Mouse (Mus musculus) megakaryocyte progenitor cell, adult 5-6 weeks (primary cell): ENCODE data around the gene Hsd11b2. TPM values are rescaled to one million over a fixed set of nuclear protein-coding genes. Genes with fewer than 3 reads are reported as not detected.
"Not testable (repeated sequence)": the region's sequence is repeated elsewhere in the genome, so short reads cannot be mapped to it uniquely, and the experiment has no call there.

ENCODE experiments used
- ATAC-seq: replicated peaks from 2 replicates; pipeline ENCODE4 v1.8.0; 2016; ENCODE audit warnings: mild to moderate bottlenecking, moderate TSS enrichment, inconsistent platforms; ENCODE audit not compliant: poor library complexity
- total RNA-seq, 2 experiments: library from RNA; stranded (forward) in 1 of 2; stranded (reverse) in 1 of 2; fragments of 157-497, 149-512 nt in 1 of 2; fragments of 200-1000 nt in 1 of 2; gene quantifications; 2 replicates each; pipeline versions ENCODE4 v1.2.3 to v1.2.4; 2015 to 2017

The Hsd11b2 gene
- total RNA-seq, 2 experiments from 2014 or later = 0.12 TPM; not detected in 1

DNA sequence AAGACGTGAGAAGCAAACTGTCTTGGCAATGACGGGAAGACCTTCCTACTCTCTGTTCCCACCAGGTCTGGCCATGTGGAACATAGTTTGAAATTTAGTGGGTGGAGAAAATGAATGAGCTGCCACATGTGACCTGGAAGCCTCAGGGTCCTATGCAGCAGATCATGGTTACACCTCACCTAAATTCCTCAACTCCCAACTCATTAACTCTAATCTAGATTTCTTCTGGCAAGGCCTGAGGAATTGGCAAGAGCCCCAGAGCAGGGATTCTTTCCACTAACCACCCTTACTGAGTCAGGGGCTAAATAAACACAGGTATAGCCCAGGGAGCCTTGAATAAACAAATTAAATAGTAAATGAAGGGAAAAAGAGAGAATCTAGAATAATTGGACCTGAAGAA is 33.5 kb downstream of the Hsd11b2 start:
- ATAC-seq = no peak

DNA sequence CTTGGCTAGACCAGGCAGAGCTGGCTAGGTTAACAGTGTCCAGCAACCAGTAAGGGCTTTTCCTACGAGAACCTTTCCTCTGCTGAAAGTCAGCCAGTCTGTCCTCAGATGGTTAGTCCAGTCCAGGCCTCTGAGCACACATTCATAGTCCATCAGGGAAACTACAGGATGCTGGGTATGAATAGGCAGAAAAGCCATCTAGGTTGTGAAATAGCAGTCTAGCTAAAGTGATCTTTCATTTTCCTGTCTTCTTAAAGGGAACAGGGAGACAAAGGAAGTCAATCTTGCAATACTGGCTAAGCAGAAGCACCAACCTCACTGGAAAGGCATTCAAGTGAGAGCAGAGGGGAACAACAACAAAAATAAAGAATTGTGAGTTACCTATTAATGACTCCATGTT is 34.3 kb downstream of the Hsd11b2 start:
- peak; percentile 64 for ATAC-seq

DNA sequence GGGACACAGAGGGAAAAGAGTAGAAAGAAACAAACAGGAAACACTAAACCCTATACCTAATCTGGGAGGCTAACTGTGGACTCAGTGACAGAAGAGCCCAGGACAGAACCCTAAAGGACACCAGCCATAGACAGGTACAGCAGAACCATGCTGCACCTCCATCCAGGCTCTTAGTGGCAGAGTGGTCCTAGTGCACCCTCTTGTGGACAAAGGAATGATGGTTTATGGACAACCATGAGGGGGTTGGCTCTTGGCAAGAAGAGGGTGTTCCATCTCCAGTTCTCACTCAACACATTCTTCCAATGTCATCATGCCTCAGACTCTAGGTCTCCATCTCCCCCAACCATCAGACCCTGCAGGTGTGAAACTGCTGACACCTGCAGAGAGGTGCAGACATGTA is 35.5 kb downstream of the Hsd11b2 start:
- ATAC-seq = peak; percentile 97

DNA sequence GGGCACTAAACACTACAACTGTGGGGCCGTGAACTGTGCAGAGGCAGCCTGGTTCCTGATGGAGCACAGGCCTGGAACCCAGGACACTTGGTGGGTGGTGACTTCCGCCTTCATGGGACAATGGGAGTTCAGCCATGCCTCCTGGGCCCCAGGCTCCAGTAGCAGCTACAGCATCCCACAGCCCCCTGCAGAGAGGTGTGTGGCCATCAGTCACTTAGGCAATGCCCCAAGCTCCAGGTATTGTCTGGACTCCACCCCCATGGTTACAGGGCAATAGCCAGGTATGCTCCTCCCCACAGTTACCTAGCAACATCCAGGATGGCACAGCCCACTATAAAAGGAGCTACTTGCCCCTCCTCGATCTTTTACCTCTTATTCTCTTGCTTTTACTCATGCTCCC is 36.7 kb downstream of the Hsd11b2 start:
- ATAC-seq = no peak

DNA sequence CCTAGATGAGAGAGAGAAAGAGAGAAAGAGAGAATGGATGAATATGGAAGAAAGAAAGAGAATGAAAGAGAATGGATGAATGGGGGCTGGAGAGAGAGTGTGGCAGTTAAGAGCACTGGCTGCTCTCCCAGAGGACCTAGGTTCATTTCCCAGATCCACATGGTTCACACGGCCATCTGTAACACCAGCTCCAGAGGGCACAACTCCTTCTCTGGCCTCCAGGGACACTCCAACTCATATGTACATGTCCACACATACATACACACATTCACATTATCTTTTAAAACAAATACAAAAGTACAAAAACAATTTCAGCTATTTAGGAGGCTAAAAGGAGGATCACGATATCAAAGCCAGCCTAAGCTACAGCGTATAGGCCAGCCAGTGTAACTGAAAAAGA is 44.3 kb downstream of the Hsd11b2 start:
- ATAC-seq = no peak

DNA sequence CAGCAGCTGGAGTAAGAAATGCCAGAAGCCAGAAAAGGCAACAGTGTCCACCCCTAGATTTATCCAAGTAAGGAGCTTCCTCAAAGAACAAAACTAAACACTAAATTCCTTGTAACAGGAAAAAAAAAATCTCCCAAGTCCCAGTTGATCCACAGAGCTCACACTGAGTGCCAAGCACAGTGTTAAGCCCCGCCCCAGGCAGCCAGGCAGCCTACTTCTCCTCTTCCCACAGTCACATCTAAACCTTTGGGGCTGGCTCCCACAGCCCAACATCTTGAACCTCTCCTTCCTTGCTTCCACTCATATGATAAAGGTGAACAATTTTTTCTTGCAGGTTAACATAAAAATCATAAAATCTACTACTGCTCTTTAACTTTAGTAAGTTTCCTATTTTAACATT is 45.3 kb downstream of the Hsd11b2 start:
- no peak for ATAC-seq

DNA sequence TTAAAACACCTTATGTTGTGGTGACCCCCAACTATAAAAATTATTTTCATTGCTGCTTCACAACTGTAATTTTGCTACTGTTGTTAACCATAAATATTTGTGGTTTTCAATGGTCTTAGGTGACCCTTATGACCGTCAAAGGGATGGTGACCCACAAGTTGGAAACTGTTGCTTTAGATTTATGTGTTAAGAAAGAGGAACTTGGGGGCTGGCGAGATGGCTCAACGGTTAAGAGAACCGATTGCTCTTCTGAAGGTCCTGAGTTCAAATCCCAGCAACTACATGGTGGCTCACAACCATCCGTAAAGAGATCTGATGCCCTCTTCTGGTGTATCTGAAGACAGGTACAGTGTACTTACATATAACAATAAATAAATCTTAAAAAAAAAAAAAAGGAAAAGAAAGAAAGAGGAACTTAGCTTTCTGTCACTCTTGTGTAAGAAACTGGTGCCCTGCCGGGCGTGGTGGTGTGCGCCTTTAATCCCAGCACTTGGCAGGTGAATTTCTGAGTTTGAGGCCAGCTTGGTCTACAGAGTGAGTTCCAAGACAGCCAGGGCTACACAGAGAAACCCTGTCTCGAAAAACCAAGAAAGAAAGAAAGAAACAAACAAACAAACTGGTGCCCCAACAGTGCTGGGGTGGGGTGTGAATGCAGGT is 46.1 kb downstream of the Hsd11b2 start:
- ATAC-seq = not testable (repeated sequence)

DNA sequence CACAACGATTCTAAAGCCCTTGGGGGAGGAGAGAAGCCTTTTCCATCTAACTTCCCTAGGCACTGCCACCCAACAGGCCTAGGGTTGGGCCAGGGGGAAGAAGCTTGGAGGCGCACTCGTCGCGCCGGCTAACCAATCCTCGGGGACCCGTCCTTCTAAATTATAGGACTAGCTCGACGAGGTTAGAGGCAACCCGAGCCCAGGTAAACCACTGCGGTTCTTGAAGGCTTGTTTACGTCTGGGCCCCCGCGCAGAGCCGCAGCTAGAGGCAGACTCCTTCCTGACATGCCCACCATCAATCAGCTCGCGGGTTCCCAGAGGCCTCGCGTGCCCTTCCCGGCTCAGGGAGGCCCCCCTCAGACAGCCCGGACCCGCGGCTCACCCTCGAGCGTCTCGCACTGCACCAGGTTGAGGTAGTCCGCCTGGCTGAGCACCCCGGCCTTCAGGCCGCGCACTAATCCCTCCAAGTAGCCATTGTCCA is 46.9 kb downstream of the Hsd11b2 start:
- peak; percentile 13; the same call in 1 of the 2 replicates for ATAC-seq

DNA sequence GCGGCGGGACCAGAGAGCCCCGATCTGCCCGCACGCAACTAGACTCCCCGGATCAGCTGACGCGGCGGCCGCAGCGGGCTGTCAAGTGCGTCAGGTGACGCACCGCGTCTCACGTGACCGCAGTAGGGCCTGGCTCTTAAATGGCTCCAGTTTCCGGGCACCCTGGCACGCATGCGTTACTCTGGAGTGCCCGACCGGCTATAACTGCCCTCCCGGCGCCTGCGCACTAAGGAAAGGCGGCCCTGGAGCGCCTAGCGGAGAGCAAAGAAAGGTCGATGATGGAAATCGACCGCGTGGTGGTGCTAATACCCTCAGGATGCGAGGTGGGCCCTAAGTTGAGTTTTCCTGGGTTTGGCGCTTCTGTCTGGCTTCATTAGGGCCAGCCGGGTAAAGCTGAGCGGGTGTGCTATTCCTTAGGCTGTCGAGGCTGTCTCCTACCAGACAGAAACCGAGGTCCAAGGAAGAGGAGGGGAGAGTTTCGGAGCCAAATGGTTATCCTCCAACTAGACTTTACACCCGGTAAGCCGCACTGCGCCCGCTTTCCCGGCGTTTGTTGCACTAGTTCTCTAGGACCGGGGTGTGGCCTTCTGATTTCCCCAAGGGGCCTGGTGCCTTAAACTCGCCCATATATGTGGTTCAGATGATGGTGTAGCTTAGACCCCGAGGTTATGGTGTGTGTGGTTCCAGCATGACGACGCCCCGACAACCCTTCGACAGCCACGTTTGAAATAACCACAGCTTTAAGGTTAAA is 47.6 kb downstream of the Hsd11b2 start, which contains the start of gene Atp6v0d1:
Gene Atp6v0d1, minus strand, starts transcription at position 96 of the 751 bp plus-strand sequence.
- ATAC-seq = peak; percentile 86

DNA sequence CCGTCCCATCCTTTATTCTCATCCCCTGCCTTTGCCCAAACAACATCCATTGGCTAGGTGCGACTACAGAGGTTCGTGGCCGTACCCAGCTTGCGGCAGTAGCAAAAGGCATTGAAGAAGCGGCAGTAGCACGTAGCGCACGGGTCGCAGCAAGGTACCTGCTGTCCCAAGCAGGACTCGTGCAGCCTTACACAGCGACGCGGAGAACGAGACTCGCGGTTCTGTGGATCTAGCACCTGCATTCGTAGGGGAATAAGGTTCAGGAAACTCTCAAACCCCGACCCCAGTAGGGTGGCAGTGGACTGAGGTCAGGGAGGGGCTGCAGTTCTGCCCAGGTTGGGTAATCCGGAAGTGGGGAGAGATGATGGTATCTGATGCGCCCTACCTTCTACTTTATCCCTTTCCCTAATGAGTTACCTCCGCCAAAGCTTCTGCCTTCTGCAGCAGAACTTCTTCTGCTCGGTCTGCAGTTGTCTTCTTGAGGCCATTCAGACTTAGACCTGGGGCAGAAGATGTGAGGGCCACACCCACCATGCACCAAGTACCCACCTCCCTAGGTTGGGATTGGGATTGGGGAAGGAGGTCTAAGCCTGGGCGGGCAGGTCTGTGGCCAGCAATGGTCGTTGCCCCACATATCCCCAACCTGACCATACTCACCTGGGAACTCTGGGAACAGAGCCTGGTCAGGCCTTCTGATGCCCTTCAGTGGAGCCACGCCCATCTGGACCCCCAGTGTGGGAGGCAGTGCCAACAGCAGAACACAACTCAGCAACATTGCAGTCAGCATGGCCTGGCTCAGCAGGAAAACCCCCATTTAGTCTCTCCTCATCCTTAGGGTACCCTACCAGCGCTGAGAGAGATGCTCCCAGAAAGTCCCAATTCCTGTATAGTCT is 48.4 kb downstream of the Hsd11b2 start:
- peak; percentile 16 for ATAC-seq

DNA sequence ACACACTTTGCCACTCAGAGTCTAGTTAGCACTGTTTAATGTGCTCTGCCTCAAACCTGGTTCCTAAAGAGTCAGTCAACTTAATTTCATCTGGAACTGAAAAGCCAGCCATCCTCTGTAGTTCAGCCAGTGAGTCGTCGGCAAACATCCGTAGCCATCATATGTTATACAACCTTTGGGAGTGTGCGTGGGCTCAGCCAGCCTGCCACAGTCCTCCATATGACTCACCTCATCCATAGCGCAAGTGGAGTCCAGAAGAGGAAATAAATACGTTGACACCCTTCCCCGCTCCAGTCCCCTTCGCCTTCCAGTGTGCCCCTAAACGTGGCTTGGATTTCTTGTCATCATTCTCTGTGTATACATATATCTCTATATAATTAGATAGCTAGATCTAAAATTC is 53.3 kb downstream of the Hsd11b2 start:
- no peak for ATAC-seq

DNA sequence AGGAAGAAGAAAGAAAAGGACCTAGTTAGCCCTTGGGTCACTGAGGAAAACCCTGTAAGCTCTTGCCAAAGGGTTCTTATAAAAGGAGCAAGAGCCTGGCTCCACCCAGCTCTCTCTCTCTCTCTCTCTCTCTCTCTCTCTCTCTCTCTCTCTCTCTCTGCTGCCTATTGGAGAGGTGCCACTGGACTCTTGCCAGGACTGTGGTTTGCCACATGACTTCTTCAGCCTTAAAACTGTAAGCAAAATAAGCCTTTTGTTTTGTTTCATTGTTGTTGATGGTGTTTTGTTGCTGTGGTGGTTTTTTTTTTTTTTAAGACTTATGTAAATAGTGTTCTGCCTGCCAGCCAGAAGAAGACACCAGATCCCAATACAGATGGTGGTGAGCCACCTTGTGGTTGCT is 54.9 kb downstream of the Hsd11b2 start:
- peak; percentile 78 for ATAC-seq

Other genes with a start within 250 kb of the Hsd11b2 start
- gene Hsf4, start 249.0 kb upstream of the Hsd11b2 start, total RNA-seq (2015) = not detected in 2 replicates
- gene Hsf4, start 249.0 kb upstream of the Hsd11b2 start, total RNA-seq (2017) = not detected in 2 replicates
- gene Nol3, start 242.6 kb upstream of the Hsd11b2 start, total RNA-seq (2015) = not detected in 2 replicates
- 0.04 TPM in 1 of 2 replicates, not detected in the other for gene Nol3, start 242.6 kb upstream of the Hsd11b2 start, total RNA-seq (2017)
- gene 4931428F04Rik, start 228.9 kb upstream of the Hsd11b2 start, total RNA-seq (2015) = 2.1 and 4.2 TPM in 2 replicates
- gene 4931428F04Rik, start 228.9 kb upstream of the Hsd11b2 start, total RNA-seq (2017) = 1.5 and 1.8 TPM in 2 replicates
- 0.52 and 0.61 TPM in 2 replicates for gene Exoc3l, start 222.7 kb upstream of the Hsd11b2 start, total RNA-seq (2015)
- gene Exoc3l, start 222.7 kb upstream of the Hsd11b2 start, total RNA-seq (2017) = 0.20 and 1.6 TPM in 2 replicates
- 121 and 126 TPM in 2 replicates for gene E2f4, start 221.1 kb upstream of the Hsd11b2 start, total RNA-seq (2015)
- gene E2f4, start 221.1 kb upstream of the Hsd11b2 start, total RNA-seq (2017) = 47.0 and 53.6 TPM in 2 replicates
- gene Elmo3, start 213.2 kb upstream of the Hsd11b2 start, total RNA-seq (2015) = 0.49 and 0.71 TPM in 2 replicates
- gene Elmo3, start 213.2 kb upstream of the Hsd11b2 start, total RNA-seq (2017) = 0.33 and 0.88 TPM in 2 replicates
- gene Lrrc29, start 192.5 kb upstream of the Hsd11b2 start, total RNA-seq (2015) = 1.2 and 2.0 TPM in 2 replicates
- gene Lrrc29, start 192.5 kb upstream of the Hsd11b2 start, total RNA-seq (2017) = 1.3 and 2.9 TPM in 2 replicates
- gene Tmem208, start 192.4 kb upstream of the Hsd11b2 start, total RNA-seq (2015) = 70.7 and 84.0 TPM in 2 replicates
- 41.0 and 50.3 TPM in 2 replicates for gene Tmem208, start 192.4 kb upstream of the Hsd11b2 start, total RNA-seq (2017)
- 5.0 and 6.2 TPM in 2 replicates for gene Fhod1, start 170.8 kb upstream of the Hsd11b2 start, total RNA-seq (2015)
- gene Fhod1, start 170.8 kb upstream of the Hsd11b2 start, total RNA-seq (2017) = 2.3 and 2.9 TPM in 2 replicates
- 0.54 and 0.79 TPM in 2 replicates for gene Slc9a5, start 169.9 kb upstream of the Hsd11b2 start, total RNA-seq (2015)
- under 0.01 and 0.61 TPM in 2 replicates for gene Slc9a5, start 169.9 kb upstream of the Hsd11b2 start, total RNA-seq (2017)
- gene Plekhg4, start 145.5 kb upstream of the Hsd11b2 start, total RNA-seq (2015) = not detected in 2 replicates
- gene Plekhg4, start 145.5 kb upstream of the Hsd11b2 start, total RNA-seq (2017) = not detected in 2 replicates
- not detected in 2 replicates for gene Kctd19, start 105.3 kb upstream of the Hsd11b2 start, total RNA-seq (2015)
- gene Kctd19, start 105.3 kb upstream of the Hsd11b2 start, total RNA-seq (2017) = 0.12 TPM in 1 of 2 replicates, not detected in the other
- gene Lrrc36, start 105.2 kb upstream of the Hsd11b2 start, total RNA-seq (2015) = 0.30 TPM in 1 of 2 replicates, not detected in the other
- 0.91 and 1.2 TPM in 2 replicates for gene Lrrc36, start 105.2 kb upstream of the Hsd11b2 start, total RNA-seq (2017)
- gene Tppp3, start 47.2 kb upstream of the Hsd11b2 start, total RNA-seq (2015) = 0.27 TPM in 1 of 2 replicates, not detected in the other
- 0.57 and 2.4 TPM in 2 replicates for gene Tppp3, start 47.2 kb upstream of the Hsd11b2 start, total RNA-seq (2017)
- 4.8 and 5.7 TPM in 2 replicates for gene Zdhhc1, start 21.9 kb upstream of the Hsd11b2 start, total RNA-seq (2015)
- 2.7 and 5.0 TPM in 2 replicates for gene Zdhhc1, start 21.9 kb upstream of the Hsd11b2 start, total RNA-seq (2017)
- gene Atp6v0d1, start 47.3 kb downstream of the Hsd11b2 start, total RNA-seq (2015) = 137 and 142 TPM in 2 replicates
- 50.5 and 56.6 TPM in 2 replicates for gene Atp6v0d1, start 47.3 kb downstream of the Hsd11b2 start, total RNA-seq (2017)
- 46.9 and 53.0 TPM in 2 replicates for gene Ripor1, start 86.5 kb downstream of the Hsd11b2 start, total RNA-seq (2015)
- gene Ripor1, start 86.5 kb downstream of the Hsd11b2 start, total RNA-seq (2017) = 6.4 and 6.6 TPM in 2 replicates
- 95.7 and 103 TPM in 2 replicates for gene Ctcf, start 117.8 kb downstream of the Hsd11b2 start, total RNA-seq (2015)
- 88.1 and 104 TPM in 2 replicates for gene Ctcf, start 117.8 kb downstream of the Hsd11b2 start, total RNA-seq (2017)
- not detected in 2 replicates for gene Agrp, start 118.6 kb downstream of the Hsd11b2 start, total RNA-seq (2015)
- not detected in 2 replicates for gene Agrp, start 118.6 kb downstream of the Hsd11b2 start, total RNA-seq (2017)
- 2.2 and 3.4 TPM in 2 replicates for gene Carmil2, start 167.5 kb downstream of the Hsd11b2 start, total RNA-seq (2015)
- gene Carmil2, start 167.5 kb downstream of the Hsd11b2 start, total RNA-seq (2017) = 2.0 and 2.2 TPM in 2 replicates
- 40.1 and 56.7 TPM in 2 replicates for gene Acd, start 182.3 kb downstream of the Hsd11b2 start, total RNA-seq (2015)
- gene Acd, start 182.3 kb downstream of the Hsd11b2 start, total RNA-seq (2017) = 21.4 and 28.1 TPM in 2 replicates
- 5.8 and 7.1 TPM in 2 replicates for gene Pard6a, start 182.4 kb downstream of the Hsd11b2 start, total RNA-seq (2015)
- 16.2 and 23.9 TPM in 2 replicates for gene Pard6a, start 182.4 kb downstream of the Hsd11b2 start, total RNA-seq (2017)
- gene 4933405L10Rik, start 188.9 kb downstream of the Hsd11b2 start, total RNA-seq (2015) = not detected in 2 replicates
- gene 4933405L10Rik, start 188.9 kb downstream of the Hsd11b2 start, total RNA-seq (2017) = not detected in 2 replicates
- 12.7 and 13.0 TPM in 2 replicates for gene Enkd1, start 189.5 kb downstream of the Hsd11b2 start, total RNA-seq (2015)
- gene Enkd1, start 189.5 kb downstream of the Hsd11b2 start, total RNA-seq (2017) = 10.4 and 13.9 TPM in 2 replicates
- gene Gfod2, start 239.9 kb downstream of the Hsd11b2 start, total RNA-seq (2015) = 0.74 and 1.0 TPM in 2 replicates
- 1.4 and 4.2 TPM in 2 replicates for gene Gfod2, start 239.9 kb downstream of the Hsd11b2 start, total RNA-seq (2017)